Mouse (Mus musculus) midbrain, postnatal 0 days (tissue): ENCODE results near the gene Mptx1. TPM values are rescaled to one million over a fixed set of nuclear protein-coding genes. Genes with fewer than 3 reads are reported as not detected.
"Not testable (repeated sequence)": the region's sequence is repeated elsewhere in the genome, so short reads cannot be mapped to it uniquely, and the experiment has no call there.

Source experiments
- ATAC-seq: fragments of 200-750 bp; cut with Nextera tagmentation; 2 replicates; pipeline ENCODE4 v1.8.0; 2017; ENCODE audit warnings: moderate number of reproducible peaks, mild to moderate bottlenecking, moderate TSS enrichment, moderate library complexity; ENCODE audit not compliant: low FRiP score
- DNase-seq: peaks from one replicate; pipeline ENCODE4 v3.0.0-alpha.2; 2015; ENCODE audit warnings: low spot score
- H3K27ac ChIP-seq: fragments of 300-500 bp; sonication (generic); 2 replicates; pipeline ENCODE4 v1.5.1; 2014; ENCODE audit warnings: low read depth, mild to moderate bottlenecking, low read length, mixed read lengths
- H3K27me3 ChIP-seq: fragments of 300-500 bp; sonication (generic); 2 replicates; pipeline ENCODE4 v1.6.1; 2014; ENCODE audit warnings: low read length, control low read depth, mixed read lengths; ENCODE audit not compliant: insufficient read depth
- H3K36me3 ChIP-seq: fragments of 300-500 bp; sonication (generic); 2 replicates; pipeline ENCODE4 v1.6.1; 2014; ENCODE audit warnings: low read length, control low read depth, mixed read lengths; ENCODE audit not compliant: insufficient read depth
- H3K4me1 ChIP-seq: fragments of 300-500 bp; sonication (generic); 2 replicates; pipeline ENCODE4 v1.6.1; 2014; ENCODE audit warnings: mild to moderate bottlenecking, control low read depth, antibody characterized with exemption, low read length, mixed read lengths; ENCODE audit not compliant: insufficient read depth
- H3K4me2 ChIP-seq: fragments of 300-500 bp; sonication (generic); 2 replicates; pipeline ENCODE4 v1.6.1; 2014; ENCODE audit warnings: low read depth, mild to moderate bottlenecking, low read length, mixed read lengths; ENCODE audit not compliant: poor library complexity, severe bottlenecking
- H3K4me3 ChIP-seq: fragments of 300-500 bp; sonication (generic); 2 replicates; pipeline ENCODE4 v1.5.1; 2014; ENCODE audit warnings: low read depth, mild to moderate bottlenecking, low read length, moderate library complexity
- H3K9ac ChIP-seq: fragments of 300-500 bp; sonication (generic); replicated peaks from 2 replicates; pipeline ENCODE4 v1.6.1; 2014; ENCODE audit warnings: mild to moderate bottlenecking, low read length, moderate library complexity, mixed read lengths; ENCODE audit not compliant: poor library complexity, severe bottlenecking
- H3K9me3 ChIP-seq: fragments of 300-500 bp; sonication (generic); 2 replicates; pipeline ENCODE4 v1.6.1; 2016; ENCODE audit warnings: low read length, control low read depth
- CTCF ChIP-seq: IDR thresholded peaks from 2 replicates; pipeline ENCODE4 v1.5.1; 2016; ENCODE audit warnings: antibody characterized with exemption, mild to moderate bottlenecking
- WGBS: fragments of 180-500 bp; shearing (Covaris S2); extraction: QIAGEN DNeasy Blood & Tissue Kit; methylation state at CpG from one replicate; pipeline ENCODE4 v1.1.7; 2014; 5-methylcytosine and 5-hydroxymethylcytosine counted together
- polyA plus RNA-seq: library from polyadenylated mRNA; unstranded; fragments of >200 nt; fragmentation: Nextera tagmentation; extraction: Ambion mirVana; gene quantifications from 2 replicates; pipeline ENCODE4 v1.2.1, GENCODE M21; 2015
- total RNA-seq: library from RNA; depleted of rRNA; stranded (reverse); fragments of >200 nt; gene quantifications from 2 replicates; pipeline ENCODE4 v1.2.3, GENCODE M21; 2014; rRNA removed

Mptx1 gene
- total RNA-seq = not detected in 2 replicates
- polyA plus RNA-seq = not detected in 2 replicates

- Histone ChIP-seq H3K4me2 (no peak within 1 kb of the TSS), H3K4me3 (no peak within 1 kb of the TSS), H3K4me1 (no peaks in the 10 kb centered on the region), H3K36me3 (no peaks in the 10 kb centered on the region), H3K27me3 (no peaks in the 10 kb centered on the region), H3K9ac (no peak within 1 kb of the TSS), H3K27ac (no peak within 1 kb of the TSS), H3K9me3 (no peaks in the 10 kb centered on the region)
- DNase-seq (no peak), ATAC-seq (no peak)
- TF ChIP-seq CTCF = no peak
Measured at GRCm38 (mm10) chr1:174330218-174330617, at the start of gene Mptx1. Gene Mptx1, plus strand, starts transcription at chr1:174330518.

GRCm38 (mm10) chr1:174303162-174303561 is 27.2 kb upstream of the Mptx1 start:
- Histone ChIP-seq H3K36me3 (no peaks in the 10 kb centered on the region), H3K4me3 (no peak overlapping the region), H3K4me1 (no peaks in the 10 kb centered on the region), H3K9me3 (no peaks in the 10 kb centered on the region), H3K27me3 (no peaks in the 10 kb centered on the region), H3K4me2 (no peak overlapping the region), H3K9ac (no peak overlapping the region), H3K27ac (no peak overlapping the region)
- ATAC-seq (no peak), DNase-seq (no peak)
- TF ChIP-seq CTCF = no peak
- 50% methylated on average over 1 of the region's 1 CpGs for WGBS

- H3K9ac ChIP-seq = no peak overlapping the region
- H3K4me1 ChIP-seq = no peaks in the 10 kb centered on the region
- no peak overlapping the region for H3K4me2 ChIP-seq
- TF ChIP-seq CTCF = no peak
- no peak overlapping the region for H3K27ac ChIP-seq
- 74% methylated on average over 2 of the region's 2 CpGs for WGBS
- H3K36me3 ChIP-seq = no peaks in the 10 kb centered on the region
- no peak for ATAC-seq
- no peak for DNase-seq
- no peaks in the 10 kb centered on the region for H3K27me3 ChIP-seq
- H3K4me3 ChIP-seq = no peak overlapping the region
- H3K9me3 ChIP-seq = no peaks in the 10 kb centered on the region
Measured at GRCm38 (mm10) chr1:174317308-174317707, 13.0 kb upstream of the Mptx1 start.

- H3K4me3 ChIP-seq, H3K27me3 ChIP-seq, H3K4me1 ChIP-seq, DNase-seq, H3K36me3 ChIP-seq, H3K27ac ChIP-seq, H3K9me3 ChIP-seq, ATAC-seq, H3K4me2 ChIP-seq, H3K9ac ChIP-seq: not testable (repeated sequence)
- WGBS = 74% methylated on average over 1 of the region's 1 CpGs
Measured at GRCm38 (mm10) chr1:174353636-174354035, 23.3 kb downstream of the Mptx1 start.

GRCm38 (mm10) chr1:174354640-174355039 is 24.3 kb downstream of the Mptx1 start:
- ATAC-seq (no peak), DNase-seq (no peak)
- Histone ChIP-seq H3K27me3 (no peaks in the 10 kb centered on the region), H3K4me2 (no peak overlapping the region), H3K27ac (no peak overlapping the region), H3K9ac (no peak overlapping the region), H3K9me3 (no peaks in the 10 kb centered on the region), H3K4me1 (no peaks in the 10 kb centered on the region), H3K36me3 (no peaks in the 10 kb centered on the region), H3K4me3 (no peak overlapping the region)
- TF ChIP-seq CTCF = no peak
- 79% methylated on average over 5 of the region's 5 CpGs for WGBS

- H3K9ac ChIP-seq = no peak within 1 kb of the TSS
- no peak within 1 kb of the TSS for H3K4me2 ChIP-seq
- H3K27me3 ChIP-seq = no peaks in the 10 kb centered on the region
- no peak within 1 kb of the TSS for H3K4me3 ChIP-seq
- H3K9me3 ChIP-seq = no peaks in the 10 kb centered on the region
- H3K27ac ChIP-seq = no peak within 1 kb of the TSS
- H3K36me3 ChIP-seq = no peaks in the 10 kb centered on the region
- 55% methylated on average over 2 of the region's 2 CpGs for WGBS
- DNase-seq = no peak
- ATAC-seq = no peak
- H3K4me1 ChIP-seq = no peaks in the 10 kb centered on the region
- no peak for TF ChIP-seq CTCF
Measured at GRCm38 (mm10) chr1:174364882-174365451, 34.6 kb downstream of the Mptx1 start, which contains the start of gene Olfr417. Gene Olfr417, plus strand, starts transcription at chr1:174365122.
